Mouse (Mus musculus) kidney, postnatal 25 days (tissue): ENCODE measurements around the gene Lrmda.

Experiments
- DNase-seq, 2 experiments: peaks; one replicate each; pipeline ENCODE4 v3.0.0; 2021; ENCODE audit warnings: mixed read lengths in 2 of 2

Gene Lrmda

GRCm38 (mm10) chr14:22101961-22102805, 82.7 kb downstream of the Lrmda start:
- DNase-seq: no peak

GRCm38 (mm10) chr14:22105855-22106254, 86.3 kb downstream of the Lrmda start:
- no peak for DNase-seq

GRCm38 (mm10) chr14:22106777-22107176, 87.3 kb downstream of the Lrmda start:
- DNase-seq: no peak

- no peak for DNase-seq
Measured at GRCm38 (mm10) chr14:22109423-22109822, 89.9 kb downstream of the Lrmda start.

- DNase-seq: no peak
Measured at GRCm38 (mm10) chr14:22113463-22114361, 94.2 kb downstream of the Lrmda start.

- no peak for DNase-seq
Measured at GRCm38 (mm10) chr14:22114651-22115351, 95.3 kb downstream of the Lrmda start.

GRCm38 (mm10) chr14:22118096-22118495, 98.6 kb downstream of the Lrmda start:
- no peak for DNase-seq

- no peak for DNase-seq
Measured at GRCm38 (mm10) chr14:22118512-22118911, 99.0 kb downstream of the Lrmda start.

- peak; percentile 37 to 66 for DNase-seq
Measured at GRCm38 (mm10) chr14:22126276-22126675, 106.8 kb downstream of the Lrmda start.

GRCm38 (mm10) chr14:22126859-22127258, 107.3 kb downstream of the Lrmda start:
- peak; percentile 25 to 68 for DNase-seq

- DNase-seq: no peak
Measured at GRCm38 (mm10) chr14:22130950-22131585, 111.6 kb downstream of the Lrmda start.

- no peak for DNase-seq
Measured at GRCm38 (mm10) chr14:22139281-22139680, 119.8 kb downstream of the Lrmda start.

GRCm38 (mm10) chr14:22144014-22144413, 124.5 kb downstream of the Lrmda start:
- DNase-seq: no peak

- DNase-seq: no peak
Measured at GRCm38 (mm10) chr14:22145863-22146262, 126.4 kb downstream of the Lrmda start.

GRCm38 (mm10) chr14:22146508-22147044, 127.1 kb downstream of the Lrmda start:
- DNase-seq: no peak

GRCm38 (mm10) chr14:22147341-22148024, 128.0 kb downstream of the Lrmda start:
- DNase-seq: peak; percentile 43 to 57

GRCm38 (mm10) chr14:22152701-22153100, 133.2 kb downstream of the Lrmda start:
- DNase-seq: no peak

- no peak for DNase-seq
Measured at GRCm38 (mm10) chr14:22154096-22154495, 134.6 kb downstream of the Lrmda start.

GRCm38 (mm10) chr14:22155034-22155433, 135.5 kb downstream of the Lrmda start:
- no peak for DNase-seq

GRCm38 (mm10) chr14:22155512-22156026, 136.1 kb downstream of the Lrmda start:
- no peak for DNase-seq

- DNase-seq: no peak
Measured at GRCm38 (mm10) chr14:22156991-22157390, 137.5 kb downstream of the Lrmda start.
